Mouse (Mus musculus): Measurements from ENCODE around the gene Uqcrq. TPM values are rescaled to one million over a fixed set of nuclear protein-coding genes. Genes with fewer than 3 reads are reported as not detected.
A peak's percentile ranks its signal among the peaks of the same experiment; 100 is the strongest.

The Uqcrq gene
- 548 and 642 TPM in 2 replicates for polyA plus RNA-seq (2016; fragmentation: Nextera tagmentation; extraction: Ambion mirVana)

DNA sequence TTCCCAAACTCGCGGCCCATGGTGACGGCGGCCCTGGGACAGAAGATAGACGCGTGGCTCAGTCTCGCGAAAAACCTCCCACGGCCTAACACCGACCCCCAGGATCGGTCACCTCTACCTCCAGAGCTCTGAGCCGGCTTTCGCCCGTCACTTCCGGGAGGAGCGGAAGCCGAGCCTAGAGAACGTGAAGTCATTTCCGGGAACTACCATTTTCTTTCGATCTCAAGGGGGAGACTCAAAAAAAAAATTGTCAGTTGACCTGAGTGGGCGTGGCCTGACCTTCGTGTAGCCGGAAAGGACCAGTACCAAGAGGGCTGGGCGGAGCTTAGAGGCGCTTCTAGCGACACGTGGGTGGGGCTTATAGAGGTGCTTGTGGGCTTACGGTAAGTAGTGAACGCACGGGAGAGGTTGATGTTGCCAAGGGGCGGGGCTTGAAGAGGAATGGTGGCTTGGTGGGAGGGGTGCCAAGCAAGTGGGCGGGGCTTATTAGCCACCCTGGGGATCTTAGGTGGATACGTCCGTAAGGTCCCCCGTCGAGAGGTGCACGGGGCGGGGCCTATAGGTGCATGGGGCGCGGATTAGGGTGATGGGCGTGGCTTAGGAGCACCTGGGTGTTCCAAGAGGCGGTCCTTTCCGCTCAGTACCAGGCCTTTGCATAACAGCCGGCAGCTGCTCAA is at the start of gene Uqcrq, which contains the start of gene Gdf9:
Gene Uqcrq (minus strand): TSS at position 162 of the 677 bp plus-strand sequence.
Gene Gdf9 (plus strand): TSS at position 354 of the 677 bp plus-strand sequence.
- peak within 1 kb of the TSS; percentile 85 for H3K27ac ChIP-seq
- H3K27me3 ChIP-seq (ENCODE audit: insufficient read depth, poor library complexity, severe bottlenecking): no peaks in the 10 kb centered on the region
- peak; percentile 98 for DNase-seq (ENCODE audit: low spot score)
- WGBS: under 1% methylated on average over 44 of the region's 44 CpGs
- H3K4me3 ChIP-seq: peak within 1 kb of the TSS; percentile 95
- no peaks in the 10 kb centered on the region for H3K9me3 ChIP-seq
- peaks cover 20% of the 10 kb centered on the region for H3K36me3 ChIP-seq
- peaks cover 20% of the 10 kb centered on the region for H3K4me1 ChIP-seq (replicated peaks)

DNA sequence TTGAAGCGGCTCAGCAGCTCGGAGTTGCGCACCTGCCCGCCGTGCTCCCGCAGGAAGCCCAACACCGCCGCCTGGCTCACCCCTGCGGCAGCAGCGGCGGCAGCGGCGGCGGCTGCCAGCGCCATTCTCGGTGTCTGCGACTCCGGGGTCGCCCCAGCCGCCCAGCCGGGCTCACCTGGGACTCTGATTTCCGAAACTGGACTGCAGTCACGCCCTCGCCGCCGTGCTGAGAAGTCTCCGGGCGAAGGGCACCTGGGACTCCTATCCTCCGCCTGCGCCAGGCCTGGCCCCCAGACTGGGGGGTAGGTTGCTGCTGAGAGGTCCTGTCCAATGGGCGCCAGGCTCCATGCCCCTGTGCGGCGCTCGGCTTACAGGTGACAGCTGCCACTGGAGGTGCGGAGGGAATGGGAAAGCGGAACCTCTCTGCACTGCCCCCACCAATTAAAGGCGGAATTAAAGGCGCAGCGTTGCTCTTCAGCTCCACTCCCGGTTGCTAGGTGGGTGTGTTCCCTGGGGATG is 49.2 kb upstream of the Uqcrq start, which contains the start of the genes Gm9945 and Sowaha:
Gene Gm9945 (plus strand): TSS at position 384 of the 519 bp plus-strand sequence.
Gene Sowaha (minus strand): TSS at position 492 of the 519 bp plus-strand sequence.
- Histone ChIP-seq H3K27ac (peak within 1 kb of the TSS; percentile 70), H3K4me1 (replicated peaks) (peaks cover 37% of the 10 kb centered on the region), H3K9me3 (peaks cover 8% of the 10 kb centered on the region), H3K27me3 (ENCODE audit: insufficient read depth, poor library complexity, severe bottlenecking) (peaks cover 98% of the 10 kb centered on the region), H3K4me3 (peak within 1 kb of the TSS; percentile 49), H3K36me3 (no peaks in the 10 kb centered on the region)
- 3% methylated on average over 40 of the region's 40 CpGs for WGBS
- DNase-seq (ENCODE audit: low spot score): no peak

DNA sequence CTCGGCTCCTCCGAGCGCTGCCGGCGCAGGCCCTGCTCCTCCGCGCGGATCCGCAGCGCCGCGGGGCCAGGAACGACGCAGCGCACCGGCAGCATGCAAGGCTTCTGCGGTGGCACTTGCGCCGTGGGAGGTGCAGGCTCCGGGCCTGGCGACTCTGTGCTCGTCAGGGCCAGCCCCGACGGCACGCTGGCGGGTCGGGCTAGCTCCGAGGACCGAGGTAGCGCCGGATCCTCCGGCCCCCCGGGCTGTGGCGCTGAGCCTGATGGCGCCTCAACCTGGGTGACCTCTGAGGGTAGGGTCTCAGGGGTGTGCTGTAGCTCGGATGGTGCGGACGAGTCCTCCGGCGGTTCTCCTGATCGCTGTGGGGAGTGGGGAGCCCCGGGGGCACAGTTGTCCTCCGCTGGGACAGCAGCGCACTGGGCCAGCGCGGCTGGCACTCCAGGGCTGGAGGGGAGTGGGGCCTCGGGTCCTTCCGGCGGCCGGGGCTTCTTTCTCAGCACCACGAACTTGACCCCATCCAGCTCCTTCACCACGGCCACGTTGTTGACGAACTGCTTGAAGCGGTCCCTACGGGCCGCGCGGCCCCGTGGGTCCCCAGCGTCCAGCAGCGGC is 48.6 kb upstream of the Uqcrq start:
- Histone ChIP-seq H3K27me3 (ENCODE audit: insufficient read depth, poor library complexity, severe bottlenecking) (peaks cover 98% of the 10 kb centered on the region), H3K4me1 (replicated peaks) (peaks cover 37% of the 10 kb centered on the region), H3K36me3 (no peaks in the 10 kb centered on the region), H3K9me3 (peaks cover 8% of the 10 kb centered on the region), H3K27ac (peak overlapping the region; percentile 70), H3K4me3 (peak overlapping the region; percentile 49)
- 2% methylated on average over 62 of the region's 62 CpGs for WGBS
- peak; percentile 44 for DNase-seq (ENCODE audit: low spot score)

GRCm38 (mm10) chr11:53478383-53479170 is 47.9 kb upstream of the Uqcrq start:
- 5% methylated on average over 79 of the region's 79 CpGs for WGBS

DNA sequence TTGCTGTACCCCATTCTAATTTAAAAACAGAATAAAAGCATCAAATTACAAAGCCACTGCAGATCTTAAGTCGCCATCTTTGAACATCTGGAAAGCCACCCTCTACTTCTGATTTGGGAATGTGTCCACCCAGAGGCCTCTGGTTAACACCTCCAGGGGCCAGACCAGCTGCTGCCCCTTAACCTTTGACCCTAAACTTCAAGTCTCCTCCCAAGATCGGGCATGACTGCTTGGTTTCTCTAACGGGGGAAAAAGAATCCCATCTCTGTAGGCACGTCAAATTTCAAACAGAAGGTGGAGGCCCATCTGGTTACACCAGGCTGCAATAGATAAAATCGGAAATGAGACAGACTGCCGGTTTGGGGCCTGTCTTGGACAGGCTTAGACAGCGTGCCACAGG is 47.2 kb upstream of the Uqcrq start:
- peaks cover 8% of the 10 kb centered on the region for H3K9me3 ChIP-seq
- H3K27ac ChIP-seq: no peak overlapping the region
- 37% methylated on average over 7 of the region's 7 CpGs for WGBS
- 0 out of 2 replicates have a peak overlapping the region, but pooled peaks have one; percentile 49 for H3K4me3 ChIP-seq
- DNase-seq (ENCODE audit: low spot score): no peak
- no peaks in the 10 kb centered on the region for H3K36me3 ChIP-seq
- peaks cover 37% of the 10 kb centered on the region for H3K4me1 ChIP-seq (replicated peaks)
- peaks cover 99% of the 10 kb centered on the region for H3K27me3 ChIP-seq (ENCODE audit: insufficient read depth, poor library complexity, severe bottlenecking)

More at GRCm38 (mm10) chr11:53478383-53479170, 47.9 kb upstream of the Uqcrq start:
- peaks cover 98% of the 10 kb centered on the region for H3K27me3 ChIP-seq (ENCODE audit: insufficient read depth, poor library complexity, severe bottlenecking)
- peaks cover 37% of the 10 kb centered on the region for H3K4me1 ChIP-seq (replicated peaks)
- H3K4me3 ChIP-seq: peak overlapping the region; percentile 49
- H3K9me3 ChIP-seq: peaks cover 8% of the 10 kb centered on the region
- DNase-seq (ENCODE audit: low spot score): peak; percentile 60
- peak overlapping the region; percentile 70 for H3K27ac ChIP-seq
- no peaks in the 10 kb centered on the region for H3K36me3 ChIP-seq

DNA sequence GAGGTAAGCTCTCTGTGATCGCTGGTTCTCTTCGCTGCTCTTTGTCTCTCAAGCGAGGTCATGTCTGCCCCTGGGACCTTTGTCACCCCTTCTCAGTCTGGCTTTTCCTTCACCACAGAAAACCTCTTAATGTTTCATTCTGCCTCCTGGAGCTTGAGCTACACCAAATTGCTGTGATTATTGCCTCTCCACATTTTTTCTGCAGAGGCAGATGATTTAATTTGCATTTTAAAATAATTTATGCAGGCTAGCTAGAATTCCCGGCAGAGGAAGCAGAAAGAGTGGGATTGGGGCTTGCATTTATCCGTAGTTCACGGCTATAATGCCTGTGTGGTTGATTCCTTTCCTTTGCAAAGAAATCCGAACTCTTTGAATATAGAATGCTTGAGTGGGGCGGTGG is 45.0 kb upstream of the Uqcrq start:
- Histone ChIP-seq H3K9me3 (peaks cover 8% of the 10 kb centered on the region), H3K4me1 (replicated peaks) (peaks cover 45% of the 10 kb centered on the region), H3K27ac (0 out of 2 replicates have a peak overlapping the region, but pooled peaks have one; percentile 23), H3K4me3 (peak overlapping the region; percentile 28), H3K36me3 (no peaks in the 10 kb centered on the region), H3K27me3 (ENCODE audit: insufficient read depth, poor library complexity, severe bottlenecking) (peaks cover 100% of the 10 kb centered on the region)
- DNase-seq (ENCODE audit: low spot score): no peak
- 24% methylated on average over 8 of the region's 8 CpGs for WGBS

DNA sequence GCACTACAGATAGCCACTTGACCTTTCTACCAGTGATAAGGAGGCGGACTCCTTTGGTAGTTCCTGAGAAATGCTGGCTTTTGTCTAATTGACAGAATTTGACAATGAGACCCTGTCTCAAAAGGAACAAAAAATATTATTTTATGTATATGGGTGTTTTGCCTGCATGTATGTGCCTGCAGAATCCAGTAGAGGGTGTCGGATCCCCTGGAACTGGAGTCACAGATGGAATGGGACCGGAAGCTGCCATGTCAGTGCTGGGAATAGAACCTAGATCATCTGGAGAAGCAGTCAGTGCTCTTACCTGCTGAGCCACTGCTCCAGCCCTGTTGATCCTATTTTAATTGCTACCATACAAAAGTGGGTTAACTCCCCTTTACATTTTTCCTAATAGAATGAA is 42.1 kb upstream of the Uqcrq start:
- H3K4me3 ChIP-seq: no peak overlapping the region
- WGBS: 76% methylated on average over 3 of the region's 3 CpGs
- peaks cover 37% of the 10 kb centered on the region for H3K4me1 ChIP-seq (replicated peaks)
- no peaks in the 10 kb centered on the region for H3K36me3 ChIP-seq
- no peak overlapping the region for H3K27ac ChIP-seq
- H3K27me3 ChIP-seq (ENCODE audit: insufficient read depth, poor library complexity, severe bottlenecking): peaks cover 97% of the 10 kb centered on the region
- no peak for DNase-seq (ENCODE audit: low spot score)
- no peaks in the 10 kb centered on the region for H3K9me3 ChIP-seq

DNA sequence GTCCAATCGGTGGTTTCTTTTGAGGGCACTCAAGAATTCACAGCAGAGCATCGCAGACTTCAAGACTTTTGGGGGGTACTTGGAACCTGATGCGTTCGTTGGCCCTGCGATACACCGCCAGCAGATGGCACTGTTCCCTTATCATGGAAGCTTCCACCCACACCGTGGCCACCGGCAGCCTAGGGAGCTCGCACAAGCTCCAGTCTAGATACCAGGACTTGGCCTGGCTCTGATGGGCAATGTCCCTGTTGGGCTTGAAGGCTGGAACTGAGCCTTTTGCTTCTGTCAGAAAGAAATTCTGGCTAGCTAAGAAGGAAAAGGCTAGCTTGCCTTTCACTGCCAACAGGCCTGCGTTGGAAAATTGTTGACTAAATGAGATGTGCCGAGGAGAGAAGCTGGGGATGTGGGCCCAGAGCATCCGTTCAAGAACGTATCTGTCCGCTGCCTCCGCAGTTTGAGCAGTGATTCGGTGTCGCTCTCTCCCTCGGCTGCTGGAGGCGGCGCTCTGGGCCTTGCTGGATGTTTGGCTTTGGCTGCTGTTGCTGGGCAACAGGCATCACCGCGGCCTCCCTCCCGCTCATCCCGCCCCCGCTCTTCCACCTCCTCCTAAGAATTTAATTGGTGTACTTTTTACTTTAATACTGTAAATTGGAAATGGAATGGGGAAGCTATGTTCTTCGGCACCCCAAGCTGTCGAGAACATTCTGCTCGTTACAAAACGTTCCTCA is 39.5 kb upstream of the Uqcrq start, which contains the start of gene Gm9837:
Gene Gm9837 (minus strand): TSS at position 512 of the 728 bp plus-strand sequence.
- Histone ChIP-seq H3K27me3 (ENCODE audit: insufficient read depth, poor library complexity, severe bottlenecking) (peaks cover 97% of the 10 kb centered on the region), H3K4me3 (peak within 1 kb of the TSS; percentile 34)

GRCm38 (mm10) chr11:53469294-53469967 is 38.8 kb upstream of the Uqcrq start:
- Histone ChIP-seq H3K4me3 (peak overlapping the region; percentile 34), H3K27ac (no peak overlapping the region), H3K4me1 (replicated peaks) (peaks cover 36% of the 10 kb centered on the region), H3K27me3 (ENCODE audit: insufficient read depth, poor library complexity, severe bottlenecking) (peaks cover 97% of the 10 kb centered on the region), H3K9me3 (peaks cover 5% of the 10 kb centered on the region; the same call in 1 of the 2 replicates), H3K36me3 (no peaks in the 10 kb centered on the region)
- DNase-seq (ENCODE audit: low spot score): no peak
- WGBS: 41% methylated on average over 16 of the region's 16 CpGs

More for the DNA sequence above, 39.5 kb upstream of the Uqcrq start, which contains the start of gene Gm9837:
- Histone ChIP-seq H3K4me1 (replicated peaks) (peaks cover 36% of the 10 kb centered on the region), H3K36me3 (no peaks in the 10 kb centered on the region), H3K27ac (no peak within 1 kb of the TSS), H3K9me3 (no peaks in the 10 kb centered on the region)
- 4% methylated on average over 29 of the region's 29 CpGs for WGBS
- peak; percentile 91 for DNase-seq (ENCODE audit: low spot score)

DNA sequence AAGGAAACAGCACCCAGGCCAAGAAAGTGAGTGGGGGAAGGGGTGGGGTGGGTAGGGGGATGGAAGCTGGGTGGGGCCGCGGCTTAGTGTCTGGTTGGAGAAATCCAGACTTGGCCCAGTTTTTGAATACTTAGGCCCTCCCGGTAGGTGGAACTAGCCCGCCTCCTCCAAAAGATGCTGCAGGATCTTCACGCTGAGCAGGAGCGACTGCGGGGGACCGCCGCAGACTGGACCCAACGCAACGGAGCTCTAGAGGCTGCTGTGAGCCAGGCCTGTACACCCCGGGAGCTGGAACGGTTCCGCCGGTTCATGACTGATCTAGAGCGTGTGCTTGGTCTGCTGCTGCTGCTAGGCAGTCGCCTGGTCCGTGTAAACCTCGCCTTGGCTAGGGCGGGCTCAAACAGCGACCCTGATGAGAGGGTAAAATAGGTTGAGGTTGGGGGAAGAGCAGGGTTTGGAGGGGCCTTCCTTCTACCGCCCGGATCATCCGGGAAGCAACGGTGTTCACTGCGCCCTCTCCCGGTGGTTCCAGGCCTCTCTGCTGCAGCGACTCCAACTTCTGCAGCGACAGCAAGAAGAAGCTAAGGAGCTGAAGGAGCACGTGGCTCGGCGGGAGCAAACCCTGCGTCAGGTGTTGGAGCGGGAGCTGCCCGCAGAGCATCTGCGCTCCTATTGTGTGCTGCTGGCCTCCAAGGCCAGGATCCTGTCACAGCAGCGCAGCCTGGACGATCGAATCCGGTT is 35.8 kb upstream of the Uqcrq start:
- DNase-seq (ENCODE audit: low spot score): peak; percentile 85
- H3K27ac ChIP-seq: peak overlapping the region; percentile 56; the same call in 1 of the 2 replicates

More for the DNA sequence above, 35.8 kb upstream of the Uqcrq start:
- Histone ChIP-seq H3K9me3 (peaks cover 7% of the 10 kb centered on the region; the same call in 1 of the 2 replicates), H3K4me3 (peak overlapping the region; percentile 45), H3K36me3 (no peaks in the 10 kb centered on the region), H3K27me3 (ENCODE audit: insufficient read depth, poor library complexity, severe bottlenecking) (peaks cover 97% of the 10 kb centered on the region), H3K4me1 (replicated peaks) (peaks cover 58% of the 10 kb centered on the region)
- WGBS: 6% methylated on average over 40 of the region's 40 CpGs

Data from hindbrain, embryonic 10.5 days (tissue).